Mouse (Mus musculus): Measurements from ENCODE around the gene Ephb2.

- TF ChIP-seq CTCF (IDR thresholded peaks at IDR 0.05; ENCODE audit: extremely low read depth, insufficient read length, insufficient replicate concordance, low read depth, low read length) (no peak), POLR2A (IDR thresholded peaks at IDR 0.05; ENCODE audit: low read depth, low read length) (no peak)
Observed at GRCm38 (mm10) chr4:136804343-136804742, 31.4 kb downstream of the Ephb2 start.

All from small intestine, adult 2 months (tissue).